Mouse (Mus musculus) midbrain, postnatal 0 days (tissue): Measurements from ENCODE around the gene 4932438H23Rik. TPM values are rescaled to one million over a fixed set of nuclear protein-coding genes. Genes with fewer than 3 reads are reported as not detected.

Experiments
- ATAC-seq: fragments of 200-750 bp; cut with Nextera tagmentation; 2 replicates; pipeline ENCODE4 v1.8.0; 2017; ENCODE audit warnings: moderate number of reproducible peaks, mild to moderate bottlenecking, moderate TSS enrichment, moderate library complexity; ENCODE audit not compliant: low FRiP score
- DNase-seq: peaks from one replicate; pipeline ENCODE4 v3.0.0-alpha.2; 2015; ENCODE audit warnings: low spot score
- H3K27ac ChIP-seq: fragments of 300-500 bp; sonication (generic); 2 replicates; pipeline ENCODE4 v1.5.1; 2014; ENCODE audit warnings: low read depth, mild to moderate bottlenecking, low read length, mixed read lengths
- H3K27me3 ChIP-seq: fragments of 300-500 bp; sonication (generic); 2 replicates; pipeline ENCODE4 v1.6.1; 2014; ENCODE audit warnings: low read length, control low read depth, mixed read lengths; ENCODE audit not compliant: insufficient read depth
- H3K36me3 ChIP-seq: fragments of 300-500 bp; sonication (generic); 2 replicates; pipeline ENCODE4 v1.6.1; 2014; ENCODE audit warnings: low read length, control low read depth, mixed read lengths; ENCODE audit not compliant: insufficient read depth
- H3K4me1 ChIP-seq: fragments of 300-500 bp; sonication (generic); 2 replicates; pipeline ENCODE4 v1.6.1; 2014; ENCODE audit warnings: mild to moderate bottlenecking, control low read depth, antibody characterized with exemption, low read length, mixed read lengths; ENCODE audit not compliant: insufficient read depth
- H3K4me2 ChIP-seq: fragments of 300-500 bp; sonication (generic); 2 replicates; pipeline ENCODE4 v1.6.1; 2014; ENCODE audit warnings: low read depth, mild to moderate bottlenecking, low read length, mixed read lengths; ENCODE audit not compliant: poor library complexity, severe bottlenecking
- H3K4me3 ChIP-seq: fragments of 300-500 bp; sonication (generic); 2 replicates; pipeline ENCODE4 v1.5.1; 2014; ENCODE audit warnings: low read depth, mild to moderate bottlenecking, low read length, moderate library complexity
- H3K9ac ChIP-seq: fragments of 300-500 bp; sonication (generic); replicated peaks from 2 replicates; pipeline ENCODE4 v1.6.1; 2014; ENCODE audit warnings: mild to moderate bottlenecking, low read length, moderate library complexity, mixed read lengths; ENCODE audit not compliant: poor library complexity, severe bottlenecking
- H3K9me3 ChIP-seq: fragments of 300-500 bp; sonication (generic); 2 replicates; pipeline ENCODE4 v1.6.1; 2016; ENCODE audit warnings: low read length, control low read depth
- CTCF ChIP-seq: IDR thresholded peaks from 2 replicates; pipeline ENCODE4 v1.5.1; 2016; ENCODE audit warnings: antibody characterized with exemption, mild to moderate bottlenecking
- WGBS: fragments of 180-500 bp; shearing (Covaris S2); extraction: QIAGEN DNeasy Blood & Tissue Kit; methylation state at CpG from one replicate; pipeline ENCODE4 v1.1.7; 2014; 5-methylcytosine and 5-hydroxymethylcytosine counted together
- polyA plus RNA-seq: library from polyadenylated mRNA; unstranded; fragments of >200 nt; fragmentation: Nextera tagmentation; extraction: Ambion mirVana; gene quantifications from 2 replicates; pipeline ENCODE4 v1.2.1, GENCODE M21; 2015
- total RNA-seq: library from RNA; depleted of rRNA; stranded (reverse); fragments of >200 nt; gene quantifications from 2 replicates; pipeline ENCODE4 v1.2.3, GENCODE M21; 2014; rRNA removed

4932438H23Rik gene
- total RNA-seq (0.77 and 1.7 TPM in 2 replicates), polyA plus RNA-seq (0.81 and 1.3 TPM in 2 replicates)

- Histone ChIP-seq H3K36me3 (no peaks in the 10 kb centered on the region), H3K27me3 (no peaks in the 10 kb centered on the region), H3K9ac (no peak within 1 kb of the TSS), H3K4me2 (no peak within 1 kb of the TSS), H3K4me3 (no peak within 1 kb of the TSS), H3K9me3 (no peaks in the 10 kb centered on the region), H3K27ac (no peak within 1 kb of the TSS), H3K4me1 (peaks cover 4% of the 10 kb centered on the region; the same call in 1 of the 2 replicates)
- no peak for DNase-seq
- no peak for TF ChIP-seq CTCF
- WGBS, result 89% methylated on average over 8 of the region's 8 CpGs
- no peak for ATAC-seq
Observed at GRCm38 (mm10) chr16:91095022-91095421, at the start of gene 4932438H23Rik. 4932438H23Rik (minus strand) TSS chr16:91095122.

- 0 out of 2 replicates have a peak, but pooled peaks cover 5% of the 10 kb centered on the region for H3K9me3 ChIP-seq
- H3K4me3 ChIP-seq, result no peak overlapping the region
- H3K27me3 ChIP-seq, result peaks cover 22% of the 10 kb centered on the region
- no peak overlapping the region for H3K27ac ChIP-seq
- WGBS, result 21% methylated on average over 20 of the region's 20 CpGs
- ATAC-seq (no peak), DNase-seq (no peak)
- TF ChIP-seq CTCF, result no peak
- no peak overlapping the region for H3K9ac ChIP-seq
- no peak overlapping the region for H3K4me2 ChIP-seq
- H3K4me1 ChIP-seq, result no peaks in the 10 kb centered on the region
- no peaks in the 10 kb centered on the region for H3K36me3 ChIP-seq
Observed at GRCm38 (mm10) chr16:91140991-91141630, 46.2 kb upstream of the 4932438H23Rik start.

GRCm38 (mm10) chr16:91140457-91140856 is 45.5 kb upstream of the 4932438H23Rik start:
- Histone ChIP-seq H3K4me2 (no peak overlapping the region), H3K27ac (no peak overlapping the region), H3K9me3 (0 out of 2 replicates have a peak, but pooled peaks cover 5% of the 10 kb centered on the region), H3K9ac (no peak overlapping the region), H3K36me3 (no peaks in the 10 kb centered on the region), H3K4me3 (no peak overlapping the region), H3K4me1 (no peaks in the 10 kb centered on the region), H3K27me3 (peaks cover 25% of the 10 kb centered on the region)
- WGBS, result 7% methylated on average over 10 of the region's 10 CpGs
- ATAC-seq (peak; percentile 47; the same call in 1 of the 2 replicates), DNase-seq (peak; percentile 70)
- no peak for TF ChIP-seq CTCF

GRCm38 (mm10) chr16:91140056-91140455 is 45.1 kb upstream of the 4932438H23Rik start:
- ATAC-seq (peak; percentile 10; the same call in 1 of the 2 replicates), DNase-seq (no peak)
- Histone ChIP-seq H3K9me3 (0 out of 2 replicates have a peak, but pooled peaks cover 5% of the 10 kb centered on the region), H3K4me3 (no peak overlapping the region), H3K27ac (no peak overlapping the region), H3K36me3 (no peaks in the 10 kb centered on the region), H3K27me3 (peaks cover 25% of the 10 kb centered on the region), H3K4me2 (no peak overlapping the region), H3K9ac (no peak overlapping the region), H3K4me1 (no peaks in the 10 kb centered on the region)
- no peak for TF ChIP-seq CTCF
- WGBS, result 4% methylated on average over 13 of the region's 13 CpGs

- H3K27me3 ChIP-seq, result peaks cover 28% of the 10 kb centered on the region
- no peak for ATAC-seq
- DNase-seq, result peak; percentile 62
- no peak overlapping the region for H3K27ac ChIP-seq
- peak; percentile 13; the same call in 1 of the 2 replicates for TF ChIP-seq CTCF
- no peak overlapping the region for H3K4me3 ChIP-seq
- no peak overlapping the region for H3K9ac ChIP-seq
- 0 out of 2 replicates have a peak, but pooled peaks cover 5% of the 10 kb centered on the region for H3K9me3 ChIP-seq
- no peak overlapping the region for H3K4me2 ChIP-seq
- no peaks in the 10 kb centered on the region for H3K36me3 ChIP-seq
- no peaks in the 10 kb centered on the region for H3K4me1 ChIP-seq
- WGBS, result 14% methylated on average over 10 of the region's 10 CpGs
Observed at GRCm38 (mm10) chr16:91139481-91139880, 44.6 kb upstream of the 4932438H23Rik start.

- 0 out of 2 replicates have a peak, but pooled peaks cover 5% of the 10 kb centered on the region for H3K9me3 ChIP-seq
- no peak for TF ChIP-seq CTCF
- no peak for ATAC-seq
- no peaks in the 10 kb centered on the region for H3K4me1 ChIP-seq
- peaks cover 28% of the 10 kb centered on the region for H3K27me3 ChIP-seq
- no peak overlapping the region for H3K4me2 ChIP-seq
- no peak overlapping the region for H3K9ac ChIP-seq
- no peak for DNase-seq
- H3K27ac ChIP-seq, result no peak overlapping the region
- 97% methylated on average over 3 of the region's 3 CpGs for WGBS
- no peaks in the 10 kb centered on the region for H3K36me3 ChIP-seq
- H3K4me3 ChIP-seq, result no peak overlapping the region
Observed at GRCm38 (mm10) chr16:91138736-91139135, 43.8 kb upstream of the 4932438H23Rik start.
